Comparison of ENCODE assay signal across 17 mouse cellular contexts in genomic region chr11:104667399-104667798, GRCm38 (mm10). TPM values are rescaled to one million over a fixed set of nuclear protein-coding genes. Genes with fewer than 3 reads are reported as not detected.
DNase-seq lines count a peak whose midpoint lies in the region; ATAC-seq and TF ChIP-seq lines count a peak whose summit lies in the region.
"Had no signal": no experiment of that assay in that cellular context is flagged by ENCODE, and none has a peak within 500 bp of the region (broad histone marks: within the 10 kb centered on the region; RNA-seq: fewer than 3 reads in every experiment).

No protein-coding gene starts in this region.

- no peak overlapping the region for H3K9ac ChIP-seq in lung, postnatal 0 days (replicated peaks; ENCODE audit: low read depth)
- H3K9ac ChIP-seq: embryonic facial prominence, embryonic 12.5 days; midbrain, embryonic 13.5 days had no signal

- H3K27ac ChIP-seq in lung, postnatal 0 days (ENCODE audit: low read length): no peak overlapping the region
- peak overlapping the region; percentile 64 for H3K27ac ChIP-seq in bone marrow, adult 2 months (ENCODE audit: control insufficient read depth, insufficient read depth, low read depth, low read length, poor library complexity)
- H3K27ac ChIP-seq: embryonic facial prominence, embryonic 12.5 days; forebrain, embryonic 10.5 days; midbrain, embryonic 13.5 days had no signal

- ATAC-seq in lung, postnatal 0 days: peak; percentile 33; the same call in 1 of the 2 replicates
- ATAC-seq in neutrophil, adult 5-6 weeks (ENCODE audit: extremely low read depth, insufficient number of reproducible peaks, low FRiP score, poor library complexity, severe bottlenecking): peak; percentile 42; the same call in 1 of the 2 replicates
- ATAC-seq: hindbrain, embryonic 16.5 days; midbrain, embryonic 13.5 days had no signal

- no peak overlapping the region for H3K4me3 ChIP-seq in lung, postnatal 0 days (ENCODE audit: low read depth, low read length)
- no peak overlapping the region for H3K4me3 ChIP-seq in bone marrow, adult 2 months (replicated peaks; ENCODE audit: control insufficient read depth, low read depth, low read length)
- H3K4me3 ChIP-seq: embryonic facial prominence, embryonic 12.5 days; forebrain, embryonic 10.5 days; midbrain, embryonic 13.5 days had no signal

- H3K36me3 ChIP-seq in lung, postnatal 0 days (ENCODE audit: insufficient read depth, low read length): no peaks in the 10 kb centered on the region
- H3K36me3 ChIP-seq: embryonic facial prominence, embryonic 12.5 days; forebrain, embryonic 10.5 days; midbrain, embryonic 13.5 days had no signal

- no peaks in the 10 kb centered on the region for H3K9me3 ChIP-seq in lung, postnatal 0 days (ENCODE audit: low read length)
- H3K9me3 ChIP-seq: embryonic facial prominence, embryonic 12.5 days; forebrain, embryonic 10.5 days; midbrain, embryonic 13.5 days had no signal

- TF ChIP-seq CTCF in lung, postnatal 0 days (IDR thresholded peaks at IDR 0.05): no peak
- TF ChIP-seq CTCF in bone marrow, adult 2 months (IDR thresholded peaks at IDR 0.05; ENCODE audit: control insufficient read depth, insufficient read depth, low read length): no peak

- H3K4me2 ChIP-seq in lung, postnatal 0 days (replicated peaks; ENCODE audit: low read depth, low read length): no peak overlapping the region
- H3K4me2 ChIP-seq: embryonic facial prominence, embryonic 12.5 days; midbrain, embryonic 13.5 days had no signal

- 35% methylated on average over 5 of the region's 5 CpGs for WGBS in lung, postnatal 0 days
- 4% methylated on average over 5 of the region's 5 CpGs for WGBS in bone marrow, adult 2 months

- TF ChIP-seq EP300 in lung, postnatal 0 days (IDR thresholded peaks at IDR 0.05): no peak

- DNase-seq in lung, postnatal 0 days (ENCODE audit: low spot score): peak; percentile 37
- no peak for DNase-seq in lung, postnatal 4 days
- peak; percentile 60 for DNase-seq in thymus, postnatal 4 days
- no peak for DNase-seq in cerebellum, adult 8-10 months
- no peak for DNase-seq in embryo, embryonic 9.5 days (ENCODE audit: extremely low spot score)
- DNase-seq: cerebellum, adult 9-11 months; heart, adult 18-20 months; heart, postnatal 10 days; kidney, adult 9 months; lung, adult 2 months had no signal

- no peaks in the 10 kb centered on the region for H3K27me3 ChIP-seq in lung, postnatal 0 days (replicated peaks; ENCODE audit: insufficient read depth, low read length)
- H3K27me3 ChIP-seq: embryonic facial prominence, embryonic 12.5 days; midbrain, embryonic 13.5 days had no signal

- no peak for TF ChIP-seq POLR2A in bone marrow, adult 2 months (IDR thresholded peaks at IDR 0.05; ENCODE audit: borderline replicate concordance, control insufficient read depth, low read depth, low read length)

- peaks cover 3% of the 10 kb centered on the region; the same call in 1 of the 2 replicates for H3K4me1 ChIP-seq in lung, postnatal 0 days (ENCODE audit: insufficient read depth, low read depth, low read length)
- peaks cover 11% of the 10 kb centered on the region for H3K4me1 ChIP-seq in bone marrow, adult 2 months (ENCODE audit: control insufficient read depth, insufficient read depth, low read length)
- H3K4me1 ChIP-seq: embryonic facial prominence, embryonic 12.5 days; midbrain, embryonic 13.5 days had no signal

RNA-seq across cellular contexts. Expression of gene Gm11639, which starts 18.1 kb away (rescaled TPM):
- polyA plus RNA-seq in lung, postnatal 0 days (2015; fragmentation: Nextera tagmentation; extraction: Ambion mirVana): 0.01 TPM in 2 replicates
- 0.23 TPM in 1 of 2 replicates, not detected in the other for polyA plus RNA-seq in bone marrow, adult 2 months (2011; ENCODE audit: insufficient read depth, insufficient read length, low replicate concordance, missing spikeins)
- under 0.01 TPM in 2 replicates for total RNA-seq in neutrophil, adult 5-6 weeks (2017)
- polyA plus RNA-seq: C2C12; forebrain, embryonic 10.5 days; lung, adult 2 months; midbrain, embryonic 13.5 days had no signal

RNA-seq across cellular contexts. Expression of gene Itgb3, which starts 59.6 kb away (rescaled TPM):
- polyA plus RNA-seq in lung, postnatal 0 days (2015; fragmentation: Nextera tagmentation; extraction: Ambion mirVana): 6.9 and 7.1 TPM in 2 replicates
- polyA plus RNA-seq in bone marrow, adult 2 months (2011; ENCODE audit: insufficient read depth, insufficient read length, low replicate concordance, missing spikeins): 84.3 and 141 TPM in 2 replicates
- total RNA-seq in neutrophil, adult 5-6 weeks (2017): 27.5 and 29.2 TPM in 2 replicates

Comparison
In these comparisons a context has a peak if more than half of its experiments do, and no peak if none do; other contexts are left out.
1. DNase-seq: peak in lung, postnatal 0 days (single experiment) and thymus, postnatal 4 days (single experiment); none in lung, postnatal 4 days (0 of 2), cerebellum, adult 8-10 months (single experiment) and embryo, embryonic 9.5 days (single experiment).
2. RNA of gene Itgb3, which starts 59.6 kb away (polyA plus RNA-seq): 84.3 to 141 TPM in bone marrow, adult 2 months; 6.9 to 7.1 TPM in lung, postnatal 0 days; every median in the first group is over 10 times any median in the second.